Mouse (Mus musculus) myocyte (in vitro differentiated cells): ENCODE results near the gene Pole4. TPM values are rescaled to one million over a fixed set of nuclear protein-coding genes. Genes with fewer than 3 reads are reported as not detected.

Experiments
- H3K27me3 ChIP-seq: one replicate; pipeline ENCODE4 v1.6.1; 2011; ENCODE audit not compliant: control insufficient read depth, insufficient read depth, insufficient read length
- H3K36me3 ChIP-seq: one replicate; pipeline ENCODE4 v1.6.1; 2011; ENCODE audit not compliant: control insufficient read depth, insufficient read depth
- H3K4me2 ChIP-seq: one replicate; pipeline ENCODE4 v1.6.1; 2011; ENCODE audit warnings: low read depth, control low read depth
- H3K4me3 ChIP-seq: one replicate; pipeline ENCODE4 v1.5.1; 2011; ENCODE audit warnings: mild to moderate bottlenecking, control low read depth, moderate library complexity
- H3K79me2 ChIP-seq: one replicate; pipeline ENCODE4 v1.6.1; 2011; ENCODE audit not compliant: control insufficient read depth, insufficient read depth
- H3ac ChIP-seq: one replicate; pipeline ENCODE4 v1.6.1; 2011; ENCODE audit not compliant: control insufficient read depth, insufficient read length
- CEBPB ChIP-seq: IDR thresholded peaks from 2 replicates; pipeline ENCODE4 v1.6.1; 2011; ENCODE audit warnings: mild to moderate bottlenecking, moderate library complexity; ENCODE audit not compliant: poor library complexity, insufficient read depth, severe bottlenecking
- E2F4 ChIP-seq: IDR thresholded peaks from one replicate; pipeline ENCODE4 v1.6.1; 2011; ENCODE audit warnings: mild to moderate bottlenecking, control low read depth, moderate library complexity; ENCODE audit not compliant: insufficient read depth
- MAX ChIP-seq: IDR thresholded peaks from one replicate; pipeline ENCODE4 v1.6.1; 2011; ENCODE audit warnings: low read depth, mild to moderate bottlenecking, control low read depth
- MYOD1 ChIP-seq, 3 experiments: IDR thresholded peaks; one replicate each; pipeline ENCODE4 v1.6.1; 2011; ENCODE audit warnings: control low read depth in 2 of 3, low read depth in 2 of 3, mild to moderate bottlenecking in 2 of 3, moderate library complexity in 1 of 3; ENCODE audit not compliant: insufficient read length in 2 of 3, control insufficient read depth in 1 of 3
- MYOG ChIP-seq, 3 experiments: IDR thresholded peaks; one replicate each; pipeline ENCODE4 v1.6.1; 2011; ENCODE audit warnings: control low read depth in 2 of 3, low read depth in 2 of 3, mild to moderate bottlenecking in 2 of 3; ENCODE audit not compliant: insufficient read length in 2 of 3, control insufficient read depth in 1 of 3, insufficient read depth in 1 of 3
- POLR2A ChIP-seq: IDR thresholded peaks from one replicate; pipeline ENCODE4 v1.6.1; 2011; ENCODE audit warnings: low read depth, mild to moderate bottlenecking, control low read depth, moderate library complexity; ENCODE audit not compliant: insufficient read length
- POLR2AphosphoS2 ChIP-seq: IDR thresholded peaks from one replicate; pipeline ENCODE4 v1.6.1; 2011; ENCODE audit warnings: low read depth, control low read depth; ENCODE audit not compliant: insufficient read length
- REST ChIP-seq: IDR thresholded peaks from one replicate; pipeline ENCODE4 v1.6.1; 2011; ENCODE audit warnings: mild to moderate bottlenecking, control low read depth, moderate library complexity; ENCODE audit not compliant: insufficient read depth, insufficient read length
- SRF ChIP-seq: IDR thresholded peaks from one replicate; pipeline ENCODE4 v1.6.1; 2011; ENCODE audit warnings: low read depth; ENCODE audit not compliant: control insufficient read depth, insufficient read length
- TCF12 ChIP-seq: IDR thresholded peaks from one replicate; pipeline ENCODE4 v1.6.1; 2011; ENCODE audit warnings: mild to moderate bottlenecking, control low read depth; ENCODE audit not compliant: poor library complexity, insufficient read depth, severe bottlenecking
- TCF3 ChIP-seq: IDR thresholded peaks from one replicate; pipeline ENCODE4 v1.6.1; 2011; ENCODE audit warnings: low read depth, control low read depth; ENCODE audit not compliant: insufficient read length
- USF1 ChIP-seq: IDR thresholded peaks from one replicate; pipeline ENCODE4 v1.6.1; 2011; ENCODE audit warnings: low read depth, mild to moderate bottlenecking, control low read depth, moderate library complexity
- polyA plus RNA-seq: library from polyadenylated mRNA; unstranded; fragments of >200 nt; fragmentation: generic; extraction: Trizol; gene quantifications from one replicate; pipeline ENCODE4 v1.2.1, GENCODE M21; 2012; ENCODE audit warnings: missing spikeins

Gene Pole4
- polyA plus RNA-seq, 1 experiment = 43.8 TPM

DNA sequence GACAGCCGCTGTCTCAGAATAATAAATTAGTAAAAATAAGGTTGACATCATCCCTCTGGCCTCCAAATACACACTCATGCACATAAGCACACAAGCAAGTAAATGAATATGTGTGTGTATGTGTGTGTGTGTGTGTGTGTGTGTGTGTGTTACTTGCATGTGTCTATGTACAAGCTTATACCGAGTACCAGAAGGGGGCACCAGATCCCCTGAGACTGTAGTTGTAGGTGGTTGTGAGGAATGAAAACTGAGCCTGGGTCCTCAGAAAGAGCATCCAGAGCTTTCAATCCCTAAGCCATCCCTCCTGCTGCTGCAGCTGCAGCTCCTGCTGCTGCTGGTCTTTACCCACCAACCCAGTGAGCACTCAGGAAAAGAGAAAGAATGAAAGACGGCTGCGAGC, 96.4 kb downstream of the Pole4 start:
- Histone ChIP-seq H3K79me2 (no peaks in the 10 kb centered on the region), H3K27me3 (no peaks in the 10 kb centered on the region), H3K4me3 (no peak overlapping the region), H3K4me2 (no peak overlapping the region), H3ac (no peak overlapping the region), H3K36me3 (no peaks in the 10 kb centered on the region)
- no peak for TF ChIP-seq USF1
- no peak for TF ChIP-seq TCF12
- TF ChIP-seq MAX = no peak
- no peak for TF ChIP-seq POLR2A
- TF ChIP-seq MYOD1 (IDR thresholded peaks at IDR 0.05; ENCODE audit: control insufficient read depth in 1 of 3, insufficient read length in 2 of 3, low read depth in 2 of 3) = no peak
- TF ChIP-seq CEBPB = no peak
- no peak for TF ChIP-seq TCF3
- TF ChIP-seq POLR2AphosphoS2 = no peak
- TF ChIP-seq E2F4 = no peak

DNA sequence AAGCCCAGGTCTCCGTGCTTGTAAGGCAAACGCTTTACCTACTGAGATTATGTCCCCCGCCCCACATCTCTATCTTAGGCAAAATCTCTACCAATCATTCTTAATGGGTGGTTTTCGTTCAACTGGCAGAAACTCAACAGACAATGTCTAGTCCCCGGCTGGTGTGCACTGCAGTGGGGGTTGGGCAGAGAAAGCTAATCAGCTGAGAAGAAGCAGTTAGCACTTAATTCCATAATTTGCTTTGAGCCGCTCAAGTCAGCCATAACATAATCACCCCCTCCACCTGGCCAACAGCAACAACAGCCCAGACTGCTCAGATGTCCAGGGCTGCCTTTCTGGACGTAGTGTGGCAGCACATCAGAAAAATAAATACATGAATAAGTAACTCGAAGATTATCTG, 100.4 kb downstream of the Pole4 start:
- no peaks in the 10 kb centered on the region for H3K36me3 ChIP-seq
- H3K27me3 ChIP-seq = peaks cover 5% of the 10 kb centered on the region
- TF ChIP-seq USF1 (no peak), REST (no peak), MAX (no peak), POLR2A (no peak), TCF12 (no peak), CEBPB (no peak), TCF3 (no peak), MYOG (IDR thresholded peaks at IDR 0.05; ENCODE audit: control insufficient read depth in 1 of 3, insufficient read depth in 1 of 3, insufficient read length in 2 of 3, low read depth in 2 of 3) (no peak), SRF (no peak), MYOD1 (IDR thresholded peaks at IDR 0.05; ENCODE audit: control insufficient read depth in 1 of 3, insufficient read length in 2 of 3, low read depth in 2 of 3) (no peak), POLR2AphosphoS2 (no peak), E2F4 (no peak)

DNA sequence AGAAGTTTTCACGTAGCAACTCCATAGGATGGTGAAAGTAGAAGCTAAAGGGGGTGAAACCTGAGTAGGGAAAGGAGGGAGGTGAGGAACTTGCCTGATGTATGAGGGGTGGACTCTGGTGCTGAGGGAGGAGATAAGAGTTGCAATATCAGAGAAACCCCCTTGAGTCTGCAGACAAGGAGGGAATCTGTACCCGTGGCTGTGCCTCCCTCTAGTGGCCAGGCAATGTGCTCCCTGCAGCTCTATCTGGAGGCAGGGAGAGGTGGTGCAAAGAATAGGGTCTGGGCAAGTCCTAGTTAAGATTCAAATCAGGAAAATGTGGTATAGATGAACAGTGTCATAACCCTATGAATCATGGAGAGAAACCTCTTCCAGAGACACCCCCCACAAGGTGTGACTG, 101.5 kb downstream of the Pole4 start:
- TF ChIP-seq MYOG (IDR thresholded peaks at IDR 0.05; ENCODE audit: control insufficient read depth in 1 of 3, insufficient read depth in 1 of 3, insufficient read length in 2 of 3, low read depth in 2 of 3) (no peak), USF1 (no peak), CEBPB (no peak), TCF3 (no peak), SRF (no peak)
- Histone ChIP-seq H3K4me3 (no peak overlapping the region), H3ac (no peak overlapping the region), H3K79me2 (no peaks in the 10 kb centered on the region), H3K27me3 (peaks cover 9% of the 10 kb centered on the region), H3K36me3 (no peaks in the 10 kb centered on the region), H3K4me2 (no peak overlapping the region)

More for the DNA sequence above, 100.4 kb downstream of the Pole4 start:
- no peaks in the 10 kb centered on the region for H3K79me2 ChIP-seq
- no peak overlapping the region for H3K4me2 ChIP-seq
- H3K4me3 ChIP-seq = no peak overlapping the region
- no peak overlapping the region for H3ac ChIP-seq

DNA sequence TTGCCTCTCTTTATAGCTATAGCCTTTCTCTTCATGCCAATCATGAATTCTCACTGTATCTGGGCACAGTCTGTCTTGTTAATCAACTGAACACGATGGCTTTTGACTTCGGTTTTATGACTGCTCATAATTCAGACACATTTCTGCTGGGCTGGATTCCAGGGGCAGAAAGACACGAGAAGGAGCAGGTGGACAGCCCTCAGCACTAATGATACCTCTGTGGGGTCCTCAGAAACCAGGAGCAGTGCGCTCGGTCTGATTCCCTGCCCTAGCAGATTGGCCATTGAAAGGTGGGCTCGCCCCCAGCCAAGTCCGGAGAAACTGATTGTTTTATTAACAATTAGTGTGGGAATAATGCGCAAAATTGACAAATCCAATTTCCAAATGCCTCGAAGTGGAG, 101.9 kb downstream of the Pole4 start:
- Histone ChIP-seq H3ac (no peak overlapping the region), H3K4me3 (no peak overlapping the region), H3K27me3 (peaks cover 9% of the 10 kb centered on the region), H3K4me2 (no peak overlapping the region), H3K36me3 (no peaks in the 10 kb centered on the region), H3K79me2 (no peaks in the 10 kb centered on the region)
- TF ChIP-seq USF1 = no peak
- TF ChIP-seq TCF12 = no peak
- no peak for TF ChIP-seq MYOG (IDR thresholded peaks at IDR 0.05; ENCODE audit: control insufficient read depth in 1 of 3, insufficient read depth in 1 of 3, insufficient read length in 2 of 3, low read depth in 2 of 3)
- TF ChIP-seq POLR2A = no peak
- TF ChIP-seq MAX = no peak
- TF ChIP-seq SRF = no peak
- no peak for TF ChIP-seq REST
- TF ChIP-seq CEBPB = no peak

DNA sequence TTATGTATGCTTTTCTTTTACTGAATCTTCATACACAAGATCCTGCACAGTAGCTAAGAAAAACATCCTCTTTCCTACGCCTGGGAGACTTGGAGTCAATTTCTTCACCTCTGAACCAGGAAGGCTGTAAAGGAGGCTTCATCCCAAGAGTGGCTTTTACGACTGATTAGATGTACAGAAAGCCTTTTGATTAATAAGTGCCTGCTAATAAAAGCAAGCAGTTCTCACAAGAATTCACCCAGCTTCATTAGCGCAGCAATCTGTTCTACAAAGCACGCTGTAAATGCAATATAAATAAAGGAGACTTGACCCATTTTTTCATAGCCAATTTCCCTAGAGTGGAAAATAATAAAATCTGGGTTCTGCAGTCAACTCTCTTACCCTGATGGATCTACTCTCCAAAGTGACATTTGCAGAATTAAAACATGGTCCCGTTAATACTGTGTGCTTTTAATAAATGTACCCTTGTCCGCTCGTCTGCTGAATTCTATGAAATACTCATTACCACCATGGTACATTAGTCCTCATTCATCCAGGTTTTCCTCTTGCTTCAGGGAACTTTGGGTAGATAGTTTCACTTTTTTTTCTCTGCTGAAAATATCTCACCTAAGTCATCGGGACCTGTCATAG, 109.6 kb downstream of the Pole4 start:
- H3K4me2 ChIP-seq = no peak overlapping the region
- TF ChIP-seq MYOG (IDR thresholded peaks at IDR 0.05; ENCODE audit: control insufficient read depth in 1 of 3, insufficient read depth in 1 of 3, insufficient read length in 2 of 3, low read depth in 2 of 3) (no peak), SRF (no peak), TCF12 (no peak), REST (no peak), MYOD1 (IDR thresholded peaks at IDR 0.05; ENCODE audit: control insufficient read depth in 1 of 3, insufficient read length in 2 of 3, low read depth in 2 of 3) (no peak), POLR2AphosphoS2 (no peak), MAX (no peak), USF1 (no peak), TCF3 (no peak), E2F4 (no peak), POLR2A (no peak), CEBPB (no peak)
- H3K79me2 ChIP-seq = no peaks in the 10 kb centered on the region
- H3ac ChIP-seq = no peak overlapping the region
- no peak overlapping the region for H3K4me3 ChIP-seq
- no peaks in the 10 kb centered on the region for H3K36me3 ChIP-seq
- H3K27me3 ChIP-seq = peaks cover 9% of the 10 kb centered on the region
